Mouse (Mus musculus): ENCODE results near the gene Haghl. TPM values are rescaled to one million over a fixed set of nuclear protein-coding genes. Genes with fewer than 3 reads are reported as not detected.
A peak's percentile ranks its signal among the peaks of the same experiment; 100 is the strongest.

Gene Haghl
- total RNA-seq, 2 experiments from 2014 or later, result 116 to 117 TPM

DNA sequence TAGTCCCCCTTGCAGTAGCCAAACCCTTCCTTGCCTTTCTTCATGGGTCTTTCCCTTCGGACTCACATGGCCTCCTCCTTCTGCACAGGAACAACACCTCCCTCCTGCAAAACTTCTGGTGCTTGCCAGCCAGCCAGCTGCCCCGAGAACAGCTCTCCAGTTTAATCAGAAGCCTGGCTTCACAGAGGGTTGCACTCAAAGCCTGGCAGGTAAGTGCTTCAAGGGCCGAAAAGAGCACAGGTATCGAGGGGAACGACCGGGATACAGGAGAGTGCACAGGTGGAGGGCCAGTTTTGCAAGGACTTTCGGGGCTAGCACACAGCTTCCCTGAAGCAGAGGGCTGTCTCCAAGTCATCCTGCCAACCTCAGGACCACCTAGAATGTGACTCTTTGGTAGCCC, 46.6 kb downstream of the Haghl start:
- H3K4me3 ChIP-seq, result no peak overlapping the region
- no peak for DNase-seq (ENCODE audit: low spot score in 2 of 2)
- no peak overlapping the region for H3K27ac ChIP-seq
- TF ChIP-seq CTCF (conservative IDR thresholded peaks at IDR 0.05), result no peak

DNA sequence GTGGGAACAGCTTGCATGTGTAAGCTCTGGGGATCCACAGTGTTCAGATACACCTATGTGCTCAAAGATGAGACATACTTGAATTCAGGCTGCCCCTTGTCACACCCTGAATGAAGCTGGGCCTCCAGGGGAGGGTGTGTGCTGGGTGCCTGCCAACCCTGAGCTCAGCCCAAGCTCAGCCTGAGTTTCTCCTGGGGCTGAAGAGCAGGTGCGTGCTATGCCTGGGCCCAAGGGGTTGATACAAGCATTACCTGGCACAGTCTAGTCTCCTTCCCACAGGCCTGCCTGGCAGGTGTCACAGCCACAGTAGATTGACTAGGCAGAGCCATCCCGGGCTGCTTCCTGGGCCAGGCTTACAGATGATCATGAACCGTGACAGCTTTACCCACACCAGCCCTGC, 49.7 kb downstream of the Haghl start, which contains the start of gene Mslnl:
Mslnl (plus strand) TSS at position 298 of the 400 bp plus-strand sequence.
- Histone ChIP-seq H3K27ac (no peak within 1 kb of the TSS), H3K4me3 (no peak within 1 kb of the TSS)
- no peak for TF ChIP-seq CTCF (conservative IDR thresholded peaks at IDR 0.05)
- no peak for DNase-seq (ENCODE audit: low spot score in 2 of 2)

DNA sequence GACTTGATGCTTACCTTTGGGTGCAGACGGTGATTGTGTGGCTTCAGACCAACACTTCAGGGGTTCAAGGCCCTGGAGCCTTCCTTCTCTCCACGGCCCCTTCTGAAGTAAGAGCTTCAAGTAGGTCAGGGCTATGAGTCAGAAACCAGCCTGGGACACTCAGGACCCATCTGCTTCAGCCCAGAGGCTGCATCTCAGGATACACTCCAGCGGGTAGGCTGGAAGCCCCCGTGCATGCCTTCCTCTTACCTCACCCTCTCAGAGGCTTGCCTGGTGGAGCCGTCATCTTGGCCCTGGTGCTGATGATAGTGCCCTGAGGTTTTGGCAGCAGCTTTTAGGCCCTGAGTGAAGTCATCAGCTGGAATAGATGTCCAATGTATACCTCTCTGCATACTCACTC, 50.2 kb downstream of the Haghl start:
- DNase-seq (ENCODE audit: low spot score in 2 of 2), result no peak
- no peak for TF ChIP-seq CTCF (conservative IDR thresholded peaks at IDR 0.05)
- no peak overlapping the region for H3K27ac ChIP-seq
- H3K4me3 ChIP-seq, result no peak overlapping the region

DNA sequence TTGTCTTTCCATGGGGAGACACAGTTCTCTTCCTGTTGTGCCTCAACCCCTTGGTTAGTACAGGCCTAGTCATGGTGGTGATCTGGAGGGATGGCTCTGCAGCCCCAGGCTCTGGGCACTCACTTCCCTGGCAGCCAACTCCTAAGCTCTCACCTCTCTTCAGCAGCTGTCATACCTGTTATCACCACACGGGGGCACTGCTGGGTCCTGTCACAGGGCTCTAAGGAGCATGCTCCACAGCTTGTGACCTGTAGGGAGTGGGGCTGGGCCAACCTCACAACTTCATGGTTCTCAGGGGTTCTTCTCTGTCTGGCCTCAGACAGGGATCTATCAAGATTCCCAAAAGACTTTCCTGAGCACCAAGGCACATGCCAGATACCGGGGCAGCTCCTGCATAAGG, 53.4 kb downstream of the Haghl start:
- DNase-seq (ENCODE audit: low spot score in 2 of 2), result peak; percentile 82 to 93
- Histone ChIP-seq H3K4me3 (no peak overlapping the region), H3K27ac (peak overlapping the region; percentile 37; the same call in 1 of the 2 replicates)
- peak; percentile 100 for TF ChIP-seq CTCF (conservative IDR thresholded peaks at IDR 0.05)

Small RNAs within 50 kb of the gene (microRNA-seq; reads per million reads assigned to microRNA genes)
- 0 reads per million in 2 experiments for gene Gm25083
- 1.8 to 3.2 reads per million in 2 experiments for gene Mir3082
- 1.9 to 3.1 reads per million in 2 experiments for gene Mir6966

Other genes with a start within 250 kb of the Haghl start
- gene Sox8, start 215.0 kb downstream of the Haghl start, total RNA-seq (2021), result 10 to 100 TPM; 47.7 to 55.7 TPM
- 10 to 100 TPM; 25.5 to 31.2 TPM for gene Lmf1, start 206.6 kb downstream of the Haghl start, total RNA-seq (2021)
- 100 to 1,000 TPM; 106 to 122 TPM for gene Gng13, start 68.5 kb downstream of the Haghl start, total RNA-seq (2021)
- gene Chtf18, start 58.3 kb downstream of the Haghl start, total RNA-seq (2021), result 1 to 10 TPM; 1.2 to 1.8 TPM
- gene Rpusd1, start 58.0 kb downstream of the Haghl start, total RNA-seq (2021), result 10 to 100 TPM; 54.5 to 56.9 TPM
- not detected for gene Mslnl, start 49.6 kb downstream of the Haghl start, total RNA-seq (2021)
- gene Msln, start 31.3 kb downstream of the Haghl start, total RNA-seq (2021), result under 1 TPM; 0.51 to 0.69 TPM
- gene Narfl, start 11.9 kb downstream of the Haghl start, total RNA-seq (2021), result 10 to 100 TPM; 37.4 to 39.8 TPM
- gene Ccdc78, start 907 bp upstream of the Haghl start, total RNA-seq (2021), result under 1 TPM; 0.49 to 0.51 TPM
- gene Fam173a, start 7.2 kb upstream of the Haghl start, total RNA-seq (2021), result 10 to 100 TPM; 83.0 to 89.3 TPM
- 1 to 10 TPM; 1.4 to 1.9 TPM for gene AC134908.4, start 10.0 kb upstream of the Haghl start, total RNA-seq (2021)
- 10 to 100 TPM; 76.9 to 80.3 TPM for gene Metrn, start 11.5 kb upstream of the Haghl start, total RNA-seq (2021)
- gene Fbxl16, start 23.4 kb upstream of the Haghl start, total RNA-seq (2021), result 100 to 1,000 TPM; 680 to 699 TPM
- 10 to 100 TPM; 27.9 to 28.9 TPM for gene Wdr24, start 38.0 kb upstream of the Haghl start, total RNA-seq (2021)
- gene Jmjd8, start 43.2 kb upstream of the Haghl start, total RNA-seq (2021), result 10 to 100 TPM; 58.0 to 61.1 TPM
- gene Stub1, start 47.7 kb upstream of the Haghl start, total RNA-seq (2021), result 100 to 1,000 TPM; 164 to 175 TPM
- gene Rhbdl1, start 51.6 kb upstream of the Haghl start, total RNA-seq (2021), result 10 to 100 TPM; 43.0 to 44.8 TPM
- gene Gm20683, start 56.1 kb upstream of the Haghl start, total RNA-seq (2021), result 10 to 100 TPM; 30.0 to 33.9 TPM
- 100 to 1,000 TPM in 1 of 2 experiments, 10 to 100 TPM in 1; 95.9 to 107 TPM for gene Rhot2, start 59.2 kb upstream of the Haghl start, total RNA-seq (2021)
- 10 to 100 TPM; 21.7 to 24.6 TPM for gene Wdr90, start 75.8 kb upstream of the Haghl start, total RNA-seq (2021)
- gene Mcrip2, start 83.1 kb upstream of the Haghl start, total RNA-seq (2021), result 10 to 100 TPM; 20.9 to 21.6 TPM
- gene Mettl26, start 89.4 kb upstream of the Haghl start, total RNA-seq (2021), result 10 to 100 TPM; 39.0 to 39.9 TPM
- gene Wfikkn1, start 95.2 kb upstream of the Haghl start, total RNA-seq (2021), result 1 to 10 TPM; 1.7 to 2.8 TPM
- gene Rab40c, start 134.1 kb upstream of the Haghl start, total RNA-seq (2021), result 10 to 100 TPM; 50.1 to 51.1 TPM
- gene Pigq, start 159.3 kb upstream of the Haghl start, total RNA-seq (2021), result 100 to 1,000 TPM; 120 TPM
- gene Nhlrc4, start 159.3 kb upstream of the Haghl start, total RNA-seq (2021), result 1 to 10 TPM; 1.3 to 1.5 TPM
- gene A930017K11Rik, start 166.9 kb upstream of the Haghl start, total RNA-seq (2021), result under 1 TPM; 0.41 to 0.64 TPM
- 10 to 100 TPM; 53.6 to 58.8 TPM for gene Capn15, start 200.1 kb upstream of the Haghl start, total RNA-seq (2021)